Mouse (Mus musculus): Measurements from ENCODE around the gene Piezo1.

- TF ChIP-seq CTCF (IDR thresholded peaks at IDR 0.05; ENCODE audit: low read depth) (no peak), EP300 (IDR thresholded peaks at IDR 0.05; ENCODE audit: low read depth) (no peak)
Observed at GRCm38 (mm10) chr8:122537033-122537432, 14.1 kb downstream of the Piezo1 start.

Data from liver, postnatal 0 days (tissue).